Mouse (Mus musculus): ENCODE measurements around the gene Slc22a4. TPM values are rescaled to one million over a fixed set of nuclear protein-coding genes. Genes with fewer than 3 reads are reported as not detected.
"Not testable (repeated sequence)": the region's sequence is repeated elsewhere in the genome, so short reads cannot be mapped to it uniquely, and the experiment has no call there.

Gene Slc22a4
- total RNA-seq, 2 experiments from 2014 or later: 3.5 to 4.7 TPM

- peak in 1 of 2 experiments; percentile 33 for DNase-seq
- intact Hi-C loops (cut with DNase I): loop anchor here (5.0 kb wide), 1 partner anchor 126 kb away; no protein-coding TSS in a partner anchor
These were observed 30.8 kb upstream of the Slc22a4 start for GRCm38 (mm10) chr11:54058643-54059042.

GRCm38 (mm10) chr11:54058056-54058617, 30.2 kb upstream of the Slc22a4 start:
- no peak for DNase-seq
- intact Hi-C loops (cut with DNase I): loop anchor here (5.0 kb wide), 1 partner anchor 126 kb away; no protein-coding TSS in a partner anchor

GRCm38 (mm10) chr11:54057428-54057827, 29.5 kb upstream of the Slc22a4 start:
- intact Hi-C loops (cut with DNase I): loop anchor here (5.0 kb wide), 1 partner anchor 125 kb away; no protein-coding TSS in a partner anchor
- no peak for DNase-seq

- intact Hi-C loops (cut with DNase I): loop anchor here (5.0 kb wide), 1 partner anchor 124 kb away; no protein-coding TSS in a partner anchor
These were observed 28.2 kb upstream of the Slc22a4 start for GRCm38 (mm10) chr11:54056132-54056531.

GRCm38 (mm10) chr11:54054257-54054656, 26.4 kb upstream of the Slc22a4 start:
- intact Hi-C loops (cut with DNase I): loop anchor here (1.0 to 2.0 kb wide), 2 partner anchors 35 to 52 kb away; no protein-coding TSS in a partner anchor
- DNase-seq: peak; percentile 30 to 59

More at GRCm38 (mm10) chr11:54056132-54056531, 28.2 kb upstream of the Slc22a4 start:
- no peak for DNase-seq

GRCm38 (mm10) chr11:54053090-54053489, 25.2 kb upstream of the Slc22a4 start:
- DNase-seq: no peak
- intact Hi-C loops (cut with DNase I): no loop called here

- intact Hi-C loops (cut with DNase I): no loop called here
- no peak for DNase-seq
These were observed 24.2 kb upstream of the Slc22a4 start for GRCm38 (mm10) chr11:54052128-54052527.

GRCm38 (mm10) chr11:54051161-54051560, 23.3 kb upstream of the Slc22a4 start:
- intact Hi-C loops (cut with DNase I): no loop called here

GRCm38 (mm10) chr11:54050205-54050604, 22.3 kb upstream of the Slc22a4 start:
- DNase-seq: no peak
- intact Hi-C loops (cut with DNase I): no loop called here

More at GRCm38 (mm10) chr11:54051161-54051560, 23.3 kb upstream of the Slc22a4 start:
- no peak for DNase-seq

- no peak for DNase-seq
- intact Hi-C loops (cut with DNase I): no loop called here
These were observed 12.8 kb upstream of the Slc22a4 start for GRCm38 (mm10) chr11:54040676-54041075.

- DNase-seq; intact Hi-C loops (cut with DNase I): not testable (repeated sequence)
These were observed 5.0 kb upstream of the Slc22a4 start for GRCm38 (mm10) chr11:54032872-54033271.

GRCm38 (mm10) chr11:54028997-54029396, 1.1 kb upstream of the Slc22a4 start:
- DNase-seq: no peak
- intact Hi-C loops (cut with DNase I): no loop called here

- no peak for DNase-seq
- intact Hi-C loops (cut with DNase I): no loop called here
These were observed 503 bp downstream of the Slc22a4 start for GRCm38 (mm10) chr11:54027131-54028043.

GRCm38 (mm10) chr11:54026491-54027041, 1.3 kb downstream of the Slc22a4 start:
- intact Hi-C loops (cut with DNase I): no loop called here
- DNase-seq: no peak

- DNase-seq: no peak
- intact Hi-C loops (cut with DNase I): no loop called here
These were observed 6.3 kb downstream of the Slc22a4 start for GRCm38 (mm10) chr11:54021396-54022093.

GRCm38 (mm10) chr11:54018893-54019732, 8.8 kb downstream of the Slc22a4 start:
- intact Hi-C loops (cut with DNase I): no loop called here

GRCm38 (mm10) chr11:54017596-54017995, 10.3 kb downstream of the Slc22a4 start:
- DNase-seq: no peak
- intact Hi-C loops (cut with DNase I): no loop called here

More at GRCm38 (mm10) chr11:54018893-54019732, 8.8 kb downstream of the Slc22a4 start:
- no peak for DNase-seq

GRCm38 (mm10) chr11:54016051-54016450, 11.8 kb downstream of the Slc22a4 start:
- intact Hi-C loops (cut with DNase I): no loop called here

GRCm38 (mm10) chr11:54012961-54013360, 14.9 kb downstream of the Slc22a4 start:
- no peak for DNase-seq
- intact Hi-C loops (cut with DNase I): no loop called here

More at GRCm38 (mm10) chr11:54016051-54016450, 11.8 kb downstream of the Slc22a4 start:
- DNase-seq: no peak

All from heart, postnatal 14 days (tissue).